Mouse (Mus musculus) liver, postnatal 0 days (tissue): ENCODE measurements at regions not wholly inside any gene's neighbourhood (a gene's known extent, or its start where the extent isn't known, plus 50 kb on each side); places are given as distances from the start of the nearest gene placed in this dataset.

Experiments
- ATAC-seq: fragments of 200-750 bp; cut with Nextera tagmentation; 2 replicates; pipeline ENCODE4 v1.8.0; 2017; ENCODE audit warnings: mild to moderate bottlenecking, moderate library complexity
- DNase-seq: peaks from one replicate; pipeline ENCODE4 v3.0.0-alpha.2; 2016
- H3K27ac ChIP-seq: fragments of 300-500 bp; sonication (generic); 2 replicates; pipeline ENCODE4 v1.5.1; 2014; ENCODE audit warnings: antibody characterized with exemption, moderate library complexity, mild to moderate bottlenecking, low read depth
- H3K27me3 ChIP-seq: fragments of 300-500 bp; sonication (generic); 2 replicates; pipeline ENCODE4 v1.6.1; 2014; ENCODE audit warnings: low read length, control low read depth, mixed read lengths; ENCODE audit not compliant: insufficient read depth
- H3K36me3 ChIP-seq: fragments of 300-500 bp; sonication (generic); replicated peaks from 2 replicates; pipeline ENCODE4 v1.6.1; 2014; ENCODE audit warnings: mild to moderate bottlenecking, control low read depth, low read length, moderate library complexity, mixed read lengths; ENCODE audit not compliant: insufficient read depth
- H3K4me1 ChIP-seq: fragments of 300-500 bp; sonication (generic); 2 replicates; pipeline ENCODE4 v1.6.1; 2014; ENCODE audit warnings: antibody characterized with exemption, mild to moderate bottlenecking, control low read depth; ENCODE audit not compliant: insufficient read depth
- H3K4me2 ChIP-seq: fragments of 300-500 bp; sonication (generic); 2 replicates; pipeline ENCODE4 v1.6.1; 2014; ENCODE audit warnings: low read depth, mild to moderate bottlenecking, low read length, moderate library complexity, mixed read lengths
- H3K4me3 ChIP-seq: fragments of 300-500 bp; sonication (generic); 2 replicates; pipeline ENCODE4 v1.5.1; 2014; ENCODE audit warnings: low read depth, low read length
- H3K9ac ChIP-seq: fragments of 300-500 bp; sonication (generic); replicated peaks from 2 replicates; pipeline ENCODE4 v1.6.1; 2014; ENCODE audit warnings: mild to moderate bottlenecking, moderate library complexity
- H3K9me3 ChIP-seq: fragments of 300-500 bp; sonication (generic); 2 replicates; pipeline ENCODE4 v1.6.1; 2016; ENCODE audit warnings: mild to moderate bottlenecking, control low read depth, low read length, mixed read lengths
- CTCF ChIP-seq: sonication (generic); IDR thresholded peaks from 2 replicates; pipeline ENCODE4 v1.5.1; 2016; ENCODE audit warnings: antibody characterized with exemption, low read depth
- EP300 ChIP-seq: IDR thresholded peaks from 2 replicates; pipeline ENCODE4 v1.6.1; 2016; ENCODE audit warnings: antibody characterized with exemption, low read depth, mild to moderate bottlenecking
- WGBS: fragments of 180-500 bp; shearing (Covaris S2); extraction: QIAGEN DNeasy Blood & Tissue Kit; methylation state at CpG from one replicate; pipeline ENCODE4 v1.1.7; 2014; ENCODE audit not compliant: insufficient replicate concordance; 5-methylcytosine and 5-hydroxymethylcytosine counted together

DNA sequence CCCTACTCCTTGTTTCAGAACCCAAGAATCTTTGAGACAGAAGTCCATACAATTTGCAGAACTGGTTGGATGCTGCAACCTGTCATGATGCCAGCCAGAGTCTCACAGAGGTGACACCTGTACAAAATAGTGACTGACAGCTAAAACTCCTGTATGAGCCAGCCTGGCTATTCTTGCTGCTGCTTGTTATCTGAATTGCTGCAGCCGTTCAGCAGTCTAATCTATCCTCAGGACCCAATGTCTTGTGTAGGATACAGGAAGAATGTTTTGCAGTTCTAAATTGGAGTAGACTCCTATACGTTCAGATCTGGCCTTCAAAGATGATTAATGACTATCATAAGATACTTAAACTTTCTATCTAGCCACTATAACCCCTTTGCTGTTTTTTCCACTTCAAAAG lies 372.6 kb upstream of the Cobl start:
- Histone ChIP-seq H3K27ac (no peak overlapping the region), H3K9ac (no peak overlapping the region), H3K4me3 (no peak overlapping the region), H3K4me2 (no peak overlapping the region), H3K27me3 (no peaks in the 10 kb centered on the region), H3K4me1 (no peaks in the 10 kb centered on the region), H3K36me3 (no peaks in the 10 kb centered on the region), H3K9me3 (no peaks in the 10 kb centered on the region)
- TF ChIP-seq EP300, result no peak
- no peak for TF ChIP-seq CTCF
- no peak for ATAC-seq
- WGBS, result 52% methylated on average over 2 of the region's 2 CpGs
- no peak for DNase-seq

DNA sequence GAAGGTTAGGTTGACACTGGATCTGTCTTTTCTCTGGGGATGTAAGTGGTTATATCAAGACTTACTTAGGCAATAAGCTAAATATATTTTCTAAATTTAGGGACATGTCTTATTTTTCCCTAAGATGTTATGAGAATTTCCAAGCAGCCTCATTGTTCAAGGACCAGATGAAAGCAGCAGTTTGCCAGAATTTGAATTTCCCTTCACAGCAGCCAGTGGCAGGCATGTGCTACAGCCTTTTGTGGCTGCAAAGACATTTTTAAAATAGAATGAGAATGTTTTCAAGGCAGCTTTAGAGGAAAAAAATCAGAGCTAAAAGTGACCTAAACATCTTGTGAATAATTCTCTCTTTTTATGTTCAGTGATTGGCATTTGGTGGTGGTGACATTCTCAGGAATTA lies 371.6 kb upstream of the Cobl start:
- Histone ChIP-seq H3K9ac (no peak overlapping the region), H3K27me3 (no peaks in the 10 kb centered on the region), H3K36me3 (no peaks in the 10 kb centered on the region), H3K4me2 (no peak overlapping the region), H3K9me3 (no peaks in the 10 kb centered on the region), H3K4me1 (no peaks in the 10 kb centered on the region), H3K27ac (no peak overlapping the region), H3K4me3 (no peak overlapping the region)
- ATAC-seq, result no peak
- DNase-seq, result no peak
- TF ChIP-seq EP300 (no peak), CTCF (no peak)

DNA sequence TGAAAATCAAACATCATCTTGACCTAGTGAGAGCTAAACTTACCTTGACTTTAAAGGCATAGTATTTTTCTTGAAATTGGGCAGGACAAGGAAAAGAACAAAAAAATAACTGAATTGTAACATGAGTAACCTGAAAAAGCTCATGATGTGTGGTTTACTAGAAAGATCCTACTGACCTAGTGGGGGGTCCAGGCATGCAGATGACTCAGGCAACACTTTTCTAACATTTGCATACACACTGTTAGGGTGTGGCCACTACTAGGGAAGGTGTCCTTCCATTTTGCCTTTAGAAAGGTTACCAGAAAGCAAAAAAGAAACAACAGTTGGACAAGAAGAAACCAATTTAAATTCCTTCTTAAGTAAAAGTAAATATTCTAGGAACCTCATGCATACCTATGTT lies 347.3 kb upstream of the Cobl start:
- no peak for DNase-seq
- Histone ChIP-seq H3K36me3 (no peaks in the 10 kb centered on the region), H3K27ac (no peak overlapping the region), H3K9ac (no peak overlapping the region), H3K9me3 (no peaks in the 10 kb centered on the region), H3K4me2 (no peak overlapping the region), H3K4me3 (no peak overlapping the region), H3K27me3 (no peaks in the 10 kb centered on the region), H3K4me1 (no peaks in the 10 kb centered on the region)
- no peak for ATAC-seq
- TF ChIP-seq CTCF, result no peak
- no peak for TF ChIP-seq EP300

DNA sequence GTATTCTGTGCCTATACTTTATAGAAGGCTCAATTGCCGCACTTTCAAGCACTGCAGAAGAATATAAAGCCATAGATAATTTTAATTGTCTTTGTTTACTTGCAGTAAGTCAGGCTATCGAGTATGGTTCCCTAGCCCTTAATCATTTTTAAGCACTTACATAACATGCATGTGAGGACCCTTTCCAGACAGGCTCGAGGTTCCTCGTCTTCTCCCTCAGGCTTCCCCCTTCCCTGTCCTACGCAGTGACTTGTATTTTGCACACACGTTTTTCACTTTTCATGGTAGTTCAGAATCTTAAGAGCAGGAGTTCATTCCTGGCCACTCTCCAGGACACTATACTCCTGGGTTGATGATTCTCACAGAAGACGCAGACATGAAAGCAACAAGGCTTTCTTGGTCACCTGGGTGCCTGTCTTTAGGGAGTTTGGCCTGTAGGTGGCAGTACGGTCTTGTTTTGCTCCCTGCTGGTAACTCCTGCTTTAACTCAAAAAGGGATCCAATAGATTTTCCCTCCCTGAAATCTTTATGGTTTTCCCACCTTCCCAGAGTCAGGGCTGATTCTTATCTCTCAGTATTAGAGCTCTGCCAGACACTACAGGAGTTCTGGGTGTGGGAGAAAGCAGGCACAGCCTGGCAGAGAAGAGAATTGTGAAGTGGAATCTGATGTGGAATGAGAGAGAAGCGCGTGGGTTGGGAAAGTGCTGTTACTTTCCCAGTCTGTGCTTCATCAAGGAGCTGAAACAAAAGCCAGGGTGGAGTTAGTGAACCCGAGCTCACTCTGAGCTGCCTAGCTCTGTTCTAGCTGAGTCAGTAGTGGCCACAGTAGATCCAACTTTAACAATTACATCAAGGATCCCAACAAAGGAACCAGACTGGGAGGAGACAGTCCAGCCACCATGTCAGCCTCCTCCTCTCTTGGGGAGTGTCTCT lies 346.5 kb upstream of the Cobl start:
- Histone ChIP-seq H3K9ac (no peak overlapping the region), H3K36me3 (no peaks in the 10 kb centered on the region), H3K27me3 (no peaks in the 10 kb centered on the region), H3K4me2 (no peak overlapping the region), H3K27ac (no peak overlapping the region), H3K4me1 (no peaks in the 10 kb centered on the region), H3K9me3 (no peaks in the 10 kb centered on the region), H3K4me3 (no peak overlapping the region)
- ATAC-seq (peak; percentile 38; the same call in 1 of the 2 replicates), DNase-seq (peak; percentile 58)
- TF ChIP-seq EP300 (no peak), CTCF (peak; percentile 72)
- WGBS, result 31% methylated on average over 11 of the region's 11 CpGs
